Mouse (Mus musculus) hindbrain, embryonic 13.5 days (tissue): ENCODE measurements around the gene Flna. TPM values are rescaled to one million over a fixed set of nuclear protein-coding genes. Genes with fewer than 3 reads are reported as not detected.
A peak's percentile ranks its signal among the peaks of the same experiment; 100 is the strongest.

ENCODE experiments used
- ATAC-seq: fragments of 200-750 bp; cut with Nextera tagmentation; 2 replicates; pipeline ENCODE4 v1.8.0; 2017; ENCODE audit warnings: moderate TSS enrichment; ENCODE audit not compliant: low FRiP score
- H3K27ac ChIP-seq: fragments of 300-500 bp; sonication (generic); 2 replicates; pipeline ENCODE4 v1.5.1; 2015; ENCODE audit warnings: inconsistent platforms, mild to moderate bottlenecking, moderate library complexity
- H3K27me3 ChIP-seq: fragments of 300-500 bp; sonication (generic); 2 replicates; pipeline ENCODE4 v1.6.1; 2015; ENCODE audit warnings: mild to moderate bottlenecking, inconsistent platforms
- H3K36me3 ChIP-seq: fragments of 300-500 bp; sonication (generic); 2 replicates; pipeline ENCODE4 v1.6.1; 2015; ENCODE audit warnings: mild to moderate bottlenecking, inconsistent platforms
- H3K4me1 ChIP-seq: fragments of 300-500 bp; sonication (generic); replicated peaks from 2 replicates; pipeline ENCODE4 v1.6.1; 2015; ENCODE audit warnings: inconsistent platforms
- H3K4me2 ChIP-seq: fragments of 300-500 bp; sonication (generic); 2 replicates; pipeline ENCODE4 v1.6.1; 2015; ENCODE audit warnings: inconsistent platforms, mild to moderate bottlenecking, moderate library complexity
- H3K4me3 ChIP-seq: fragments of 300-500 bp; sonication (generic); 2 replicates; pipeline ENCODE4 v1.5.1; 2015; ENCODE audit warnings: mild to moderate bottlenecking, inconsistent platforms
- H3K9ac ChIP-seq: fragments of 300-500 bp; sonication (generic); 2 replicates; pipeline ENCODE4 v1.6.1; 2015; ENCODE audit warnings: mild to moderate bottlenecking, inconsistent platforms
- H3K9me3 ChIP-seq: fragments of 300-500 bp; sonication (generic); 2 replicates; pipeline ENCODE4 v1.6.1; 2016; ENCODE audit warnings: inconsistent platforms
- WGBS: fragments of 180-500 bp; shearing (Covaris S2); methylation state at CpG from one replicate; pipeline ENCODE4 v1.1.7; 2015; 5-methylcytosine and 5-hydroxymethylcytosine counted together
- polyA plus RNA-seq: library from polyadenylated mRNA; unstranded; fragments of >200 nt; fragmentation: Nextera tagmentation; extraction: Ambion mirVana; gene quantifications from 2 replicates; pipeline ENCODE4 v1.2.1, GENCODE M21; 2015

The Flna gene
- 88.8 and 111 TPM in 2 replicates for polyA plus RNA-seq

GRCm38 (mm10) chrX:74249615-74250014, at the start of gene Flna:
Gene Flna (minus strand): TSS chrX:74249820.
- ATAC-seq, result no peak
- 25% methylated on average over 38 of the region's 38 CpGs for WGBS

GRCm38 (mm10) chrX:74298348-74298747, 48.7 kb upstream of the Flna start:
- Histone ChIP-seq H3K9me3 (no peaks in the 10 kb centered on the region), H3K27me3 (no peaks in the 10 kb centered on the region), H3K4me2 (peak overlapping the region; percentile 27; the same call in 1 of the 2 replicates), H3K4me1 (peaks cover 12% of the 10 kb centered on the region; the same call in 1 of the 2 replicates), H3K9ac (no peak overlapping the region), H3K36me3 (peaks cover 39% of the 10 kb centered on the region), H3K27ac (no peak overlapping the region), H3K4me3 (no peak overlapping the region)
- ATAC-seq, result no peak
- WGBS, result 79% methylated on average over 1 of the region's 1 CpGs

More at GRCm38 (mm10) chrX:74249615-74250014, at the start of gene Flna:
- Histone ChIP-seq H3K4me1 (peaks cover 7% of the 10 kb centered on the region; the same call in 1 of the 2 replicates), H3K27ac (peak within 1 kb of the TSS; percentile 67), H3K4me2 (peak within 1 kb of the TSS; percentile 60), H3K9ac (peak within 1 kb of the TSS; percentile 68), H3K9me3 (no peaks in the 10 kb centered on the region), H3K36me3 (no peaks in the 10 kb centered on the region), H3K27me3 (no peaks in the 10 kb centered on the region), H3K4me3 (peak within 1 kb of the TSS; percentile 43)

- peak within 1 kb of the TSS; percentile 68 for H3K4me2 ChIP-seq
- no peaks in the 10 kb centered on the region for H3K27me3 ChIP-seq
- H3K4me3 ChIP-seq, result peak within 1 kb of the TSS; percentile 67
- H3K9me3 ChIP-seq, result no peaks in the 10 kb centered on the region
- WGBS, result 18% methylated on average over 37 of the region's 37 CpGs
- peak within 1 kb of the TSS; percentile 83 for H3K27ac ChIP-seq
- peaks cover 12% of the 10 kb centered on the region; the same call in 1 of the 2 replicates for H3K4me1 ChIP-seq
- H3K36me3 ChIP-seq, result peaks cover 23% of the 10 kb centered on the region
- peak; percentile 99 for ATAC-seq
- H3K9ac ChIP-seq, result peak within 1 kb of the TSS; percentile 87
These were observed 47.2 kb upstream of the Flna start, which contains the start of gene Atp6ap1 for GRCm38 (mm10) chrX:74296538-74297448. Gene Atp6ap1 (plus strand): TSS chrX:74297097.

GRCm38 (mm10) chrX:74293431-74293830, 43.8 kb upstream of the Flna start:
- no peak for ATAC-seq
- no peaks in the 10 kb centered on the region for H3K9me3 ChIP-seq
- peaks cover 6% of the 10 kb centered on the region; the same call in 1 of the 2 replicates for H3K36me3 ChIP-seq
- WGBS, result 86% methylated on average over 4 of the region's 4 CpGs
- H3K4me3 ChIP-seq, result no peak overlapping the region
- no peak overlapping the region for H3K27ac ChIP-seq
- H3K4me2 ChIP-seq, result no peak overlapping the region
- H3K27me3 ChIP-seq, result no peaks in the 10 kb centered on the region
- H3K9ac ChIP-seq, result no peak overlapping the region
- H3K4me1 ChIP-seq, result peaks cover 5% of the 10 kb centered on the region; the same call in 1 of the 2 replicates

- Histone ChIP-seq H3K4me3 (peak overlapping the region; percentile 53), H3K4me1 (peaks cover 20% of the 10 kb centered on the region), H3K4me2 (peak overlapping the region; percentile 66), H3K27ac (peak overlapping the region; percentile 87), H3K27me3 (no peaks in the 10 kb centered on the region), H3K36me3 (no peaks in the 10 kb centered on the region), H3K9me3 (no peaks in the 10 kb centered on the region), H3K9ac (peak overlapping the region; percentile 86)
- ATAC-seq, result peak; percentile 60
- 43% methylated on average over 5 of the region's 5 CpGs for WGBS
These were observed 33.4 kb upstream of the Flna start for GRCm38 (mm10) chrX:74283092-74283437.

GRCm38 (mm10) chrX:74282395-74283091, 32.9 kb upstream of the Flna start:
- peak; percentile 88 for ATAC-seq
- Histone ChIP-seq H3K36me3 (no peaks in the 10 kb centered on the region), H3K4me2 (peak overlapping the region; percentile 66), H3K4me3 (peak overlapping the region; percentile 53), H3K27ac (peak overlapping the region; percentile 87), H3K9ac (peak overlapping the region; percentile 86), H3K27me3 (no peaks in the 10 kb centered on the region), H3K9me3 (no peaks in the 10 kb centered on the region), H3K4me1 (peaks cover 20% of the 10 kb centered on the region)
- 21% methylated on average over 38 of the region's 39 CpGs for WGBS

- H3K27ac ChIP-seq, result peak within 1 kb of the TSS; percentile 87
- H3K9ac ChIP-seq, result peak within 1 kb of the TSS; percentile 86
- H3K9me3 ChIP-seq, result no peaks in the 10 kb centered on the region
- H3K4me3 ChIP-seq, result peak within 1 kb of the TSS; percentile 53
- H3K4me1 ChIP-seq, result peaks cover 20% of the 10 kb centered on the region
- WGBS, result 17% methylated on average over 16 of the region's 16 CpGs
- no peaks in the 10 kb centered on the region for H3K27me3 ChIP-seq
- H3K36me3 ChIP-seq, result no peaks in the 10 kb centered on the region
- ATAC-seq, result peak; percentile 68
- H3K4me2 ChIP-seq, result peak within 1 kb of the TSS; percentile 66
These were observed 32.2 kb upstream of the Flna start, which contains the start of the genes Taz and Dnase1l1 for GRCm38 (mm10) chrX:74281732-74282394. Gene Taz (plus strand): TSS chrX:74281912. Gene Dnase1l1 (minus strand): TSS chrX:74282337.

GRCm38 (mm10) chrX:74281041-74281731, 31.6 kb upstream of the Flna start:
- 0 out of 2 replicates have a peak, but pooled peaks have one; percentile 3 for ATAC-seq
- Histone ChIP-seq H3K4me2 (peak overlapping the region; percentile 66), H3K36me3 (no peaks in the 10 kb centered on the region), H3K27me3 (no peaks in the 10 kb centered on the region), H3K27ac (peak overlapping the region; percentile 87), H3K9ac (peak overlapping the region; percentile 86), H3K4me3 (peak overlapping the region; percentile 53), H3K4me1 (peaks cover 20% of the 10 kb centered on the region), H3K9me3 (no peaks in the 10 kb centered on the region)
- 15% methylated on average over 14 of the region's 14 CpGs for WGBS

GRCm38 (mm10) chrX:74277916-74278315, 28.3 kb upstream of the Flna start:
- no peak overlapping the region for H3K4me3 ChIP-seq
- no peak overlapping the region for H3K27ac ChIP-seq
- H3K4me1 ChIP-seq, result peaks cover 8% of the 10 kb centered on the region
- H3K27me3 ChIP-seq, result no peaks in the 10 kb centered on the region
- 80% methylated on average over 8 of the region's 8 CpGs for WGBS
- H3K36me3 ChIP-seq, result peaks cover 4% of the 10 kb centered on the region; the same call in 1 of the 2 replicates
- no peaks in the 10 kb centered on the region for H3K9me3 ChIP-seq
- no peak overlapping the region for H3K4me2 ChIP-seq
- no peak overlapping the region for H3K9ac ChIP-seq
- ATAC-seq, result no peak

- Histone ChIP-seq H3K9ac (no peak overlapping the region), H3K36me3 (peaks cover 7% of the 10 kb centered on the region; the same call in 1 of the 2 replicates), H3K27me3 (no peaks in the 10 kb centered on the region), H3K27ac (no peak overlapping the region), H3K9me3 (no peaks in the 10 kb centered on the region), H3K4me3 (no peak overlapping the region), H3K4me1 (peaks cover 10% of the 10 kb centered on the region), H3K4me2 (no peak overlapping the region)
- ATAC-seq, result no peak
- 33% methylated on average over 10 of the region's 10 CpGs for WGBS
These were observed 24.1 kb upstream of the Flna start for GRCm38 (mm10) chrX:74273422-74274322.
